Mouse (Mus musculus) neural tube, embryonic 11.5 days (tissue): ENCODE measurements around the gene Lrrc61. TPM values are rescaled to one million over a fixed set of nuclear protein-coding genes. Genes with fewer than 3 reads are reported as not detected.

ENCODE experiments used
- ATAC-seq: fragments of 200-750 bp; cut with Nextera tagmentation; 2 replicates; pipeline ENCODE4 v1.8.0; 2017; ENCODE audit warnings: moderate number of reproducible peaks, mild to moderate bottlenecking, moderate TSS enrichment, moderate library complexity; ENCODE audit not compliant: insufficient read depth, low FRiP score, low TSS enrichment
- DNase-seq: peaks from one replicate; pipeline ENCODE4 v3.0.0-alpha.2; 2015; ENCODE audit warnings: low spot score
- H3K27ac ChIP-seq: fragments of 300-500 bp; sonication (generic); 2 replicates; pipeline ENCODE4 v1.5.1; 2014; ENCODE audit warnings: low read depth, mild to moderate bottlenecking, low read length
- H3K27me3 ChIP-seq: fragments of 300-500 bp; sonication (generic); 2 replicates; pipeline ENCODE4 v1.6.1; 2014; ENCODE audit warnings: mild to moderate bottlenecking, low read length, mixed read lengths; ENCODE audit not compliant: control insufficient read depth, insufficient read depth
- H3K36me3 ChIP-seq: fragments of 300-500 bp; sonication (generic); 2 replicates; pipeline ENCODE4 v1.6.1; 2014; ENCODE audit warnings: mild to moderate bottlenecking, low read length, moderate library complexity, mixed read lengths; ENCODE audit not compliant: control insufficient read depth, insufficient read depth
- H3K4me1 ChIP-seq: fragments of 300-500 bp; sonication (generic); 2 replicates; pipeline ENCODE4 v1.6.1; 2014; ENCODE audit warnings: low read length, mixed read lengths; ENCODE audit not compliant: control insufficient read depth, insufficient read depth
- H3K4me2 ChIP-seq: fragments of 300-500 bp; sonication (generic); 2 replicates; pipeline ENCODE4 v1.6.1; 2014; ENCODE audit warnings: low read depth, mild to moderate bottlenecking, moderate library complexity
- H3K4me3 ChIP-seq: fragments of 300-500 bp; sonication (generic); 2 replicates; pipeline ENCODE4 v1.5.1; 2014; ENCODE audit warnings: low read depth, low read length
- H3K9ac ChIP-seq: fragments of 300-500 bp; sonication (generic); 2 replicates; pipeline ENCODE4 v1.6.1; 2014; ENCODE audit warnings: mild to moderate bottlenecking, low read length
- H3K9me3 ChIP-seq: fragments of 300-500 bp; sonication (generic); 2 replicates; pipeline ENCODE4 v1.6.1; 2016; ENCODE audit warnings: low read length; ENCODE audit not compliant: control insufficient read depth
- WGBS: fragments of 180-500 bp; shearing (Covaris S2); extraction: QIAGEN DNeasy Blood & Tissue Kit; methylation state at CpG from one replicate; pipeline ENCODE4 v1.1.7; 2014; 5-methylcytosine and 5-hydroxymethylcytosine counted together
- polyA plus RNA-seq: library from polyadenylated mRNA; unstranded; fragments of >200 nt; fragmentation: Nextera tagmentation; extraction: Ambion mirVana; gene quantifications from 2 replicates; pipeline ENCODE4 v1.2.1, GENCODE M21; 2014

The Lrrc61 gene
- polyA plus RNA-seq, 1 experiment from 2014 or later = 18.7 TPM

- Histone ChIP-seq H3K9ac (peak overlapping the region; percentile 83), H3K27me3 (no peaks in the 10 kb centered on the region), H3K9me3 (no peaks in the 10 kb centered on the region), H3K4me3 (peak overlapping the region; percentile 38), H3K27ac (peak overlapping the region; percentile 91), H3K36me3 (no peaks in the 10 kb centered on the region), H3K4me2 (peak overlapping the region; percentile 83), H3K4me1 (peaks cover 6% of the 10 kb centered on the region; the same call in 1 of the 2 replicates)
- peak; percentile 76 for ATAC-seq
- no peak for DNase-seq
- 37% methylated on average over 13 of the region's 14 CpGs for WGBS
Measured at GRCm38 (mm10) chr6:48555104-48555890, 701 bp downstream of the Lrrc61 start.

DNA sequence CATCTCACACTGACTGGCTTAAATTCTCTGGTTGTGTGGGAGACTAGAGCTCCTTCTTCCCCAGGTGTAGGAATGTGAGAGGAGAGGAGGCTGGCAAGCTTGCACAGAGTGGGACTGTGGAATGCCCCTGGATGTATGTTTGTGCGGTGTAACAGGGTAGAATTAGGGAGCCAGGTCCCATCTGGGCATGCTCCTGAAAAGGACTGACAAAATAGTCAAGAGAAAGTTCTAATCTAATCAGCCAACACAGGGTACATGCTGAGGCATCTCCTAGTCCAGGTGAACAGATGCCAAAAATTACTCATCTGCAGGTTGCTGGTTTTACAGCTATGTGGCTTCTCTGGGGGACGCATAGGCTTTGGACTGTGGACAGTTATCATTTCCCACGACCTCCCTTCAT is 1.4 kb downstream of the Lrrc61 start:
- WGBS = 93% methylated on average over 3 of the region's 3 CpGs
- H3K4me3 ChIP-seq = no peak overlapping the region
- H3K9ac ChIP-seq = no peak overlapping the region
- H3K4me1 ChIP-seq = peaks cover 6% of the 10 kb centered on the region; the same call in 1 of the 2 replicates
- no peaks in the 10 kb centered on the region for H3K9me3 ChIP-seq
- no peaks in the 10 kb centered on the region for H3K27me3 ChIP-seq
- no peaks in the 10 kb centered on the region for H3K36me3 ChIP-seq
- H3K4me2 ChIP-seq = peak overlapping the region; percentile 83
- no peak for DNase-seq
- H3K27ac ChIP-seq = no peak overlapping the region
- no peak for ATAC-seq

GRCm38 (mm10) chr6:48565693-48566310 is 11.2 kb downstream of the Lrrc61 start:
- no peak for DNase-seq
- H3K4me3 ChIP-seq = no peak overlapping the region
- ATAC-seq = no peak
- no peaks in the 10 kb centered on the region for H3K4me1 ChIP-seq
- no peak overlapping the region for H3K27ac ChIP-seq
- H3K36me3 ChIP-seq = peaks cover 2% of the 10 kb centered on the region; the same call in 1 of the 2 replicates
- no peaks in the 10 kb centered on the region for H3K27me3 ChIP-seq
- whole genome bisulfite sequencing = 93% methylated on average over 4 of the region's 4 CpGs
- H3K9ac ChIP-seq = no peak overlapping the region
- no peak overlapping the region for H3K4me2 ChIP-seq
- H3K9me3 ChIP-seq = no peaks in the 10 kb centered on the region

GRCm38 (mm10) chr6:48566312-48566711 is 11.7 kb downstream of the Lrrc61 start:
- peaks cover 2% of the 10 kb centered on the region; the same call in 1 of the 2 replicates for H3K36me3 ChIP-seq
- no peaks in the 10 kb centered on the region for H3K9me3 ChIP-seq
- no peak overlapping the region for H3K4me3 ChIP-seq
- no peak overlapping the region for H3K27ac ChIP-seq
- WGBS = 63% methylated on average over 5 of the region's 5 CpGs
- ATAC-seq (no peak), DNase-seq (peak; percentile 24)
- no peaks in the 10 kb centered on the region for H3K4me1 ChIP-seq
- H3K9ac ChIP-seq = no peak overlapping the region
- no peaks in the 10 kb centered on the region for H3K27me3 ChIP-seq
- H3K4me2 ChIP-seq = no peak overlapping the region

GRCm38 (mm10) chr6:48568036-48568984 is 13.7 kb downstream of the Lrrc61 start:
- ATAC-seq = no peak

GRCm38 (mm10) chr6:48569065-48569807 is 14.6 kb downstream of the Lrrc61 start:
- Histone ChIP-seq H3K4me2 (no peak overlapping the region), H3K27ac (no peak overlapping the region), H3K36me3 (peaks cover 2% of the 10 kb centered on the region; the same call in 1 of the 2 replicates), H3K9me3 (no peaks in the 10 kb centered on the region), H3K4me3 (no peak overlapping the region), H3K27me3 (no peaks in the 10 kb centered on the region), H3K4me1 (no peaks in the 10 kb centered on the region), H3K9ac (no peak overlapping the region)
- WGBS = 88% methylated on average over 8 of the region's 8 CpGs
- ATAC-seq (no peak), DNase-seq (no peak)

More at GRCm38 (mm10) chr6:48568036-48568984, 13.7 kb downstream of the Lrrc61 start:
- no peak for DNase-seq
- 88% methylated on average over 21 of the region's 21 CpGs for WGBS
- no peak overlapping the region for H3K4me3 ChIP-seq
- H3K4me2 ChIP-seq = no peak overlapping the region
- no peaks in the 10 kb centered on the region for H3K27me3 ChIP-seq
- no peak overlapping the region for H3K27ac ChIP-seq
- H3K9me3 ChIP-seq = no peaks in the 10 kb centered on the region
- no peak overlapping the region for H3K9ac ChIP-seq
- peaks cover 2% of the 10 kb centered on the region; the same call in 1 of the 2 replicates for H3K36me3 ChIP-seq
- no peaks in the 10 kb centered on the region for H3K4me1 ChIP-seq

DNA sequence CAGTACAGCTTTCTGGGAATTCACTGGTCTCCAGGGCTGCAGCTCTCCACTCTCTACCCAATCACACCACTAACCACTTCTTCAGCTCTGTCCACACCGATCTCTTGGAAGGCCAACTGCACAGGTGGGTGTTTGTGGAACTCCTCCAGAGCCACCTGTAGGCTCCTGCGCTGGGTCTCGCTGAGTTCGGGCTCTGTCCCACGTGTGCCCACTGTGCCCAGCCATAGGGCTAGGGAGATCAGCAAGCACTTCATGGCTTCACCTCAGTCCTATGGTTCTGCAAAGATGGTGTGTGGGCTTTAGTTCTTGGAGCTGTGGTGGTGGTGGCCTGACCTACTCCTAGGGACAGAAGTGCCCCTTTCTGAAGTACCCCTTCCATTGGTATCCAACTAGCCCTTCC is 17.4 kb downstream of the Lrrc61 start:
- 92% methylated on average over 5 of the region's 5 CpGs for WGBS
- no peak overlapping the region for H3K9ac ChIP-seq
- no peak overlapping the region for H3K4me2 ChIP-seq
- no peaks in the 10 kb centered on the region for H3K4me1 ChIP-seq
- H3K27me3 ChIP-seq = no peaks in the 10 kb centered on the region
- H3K36me3 ChIP-seq = no peaks in the 10 kb centered on the region; the same call in 1 of the 2 replicates
- no peak overlapping the region for H3K27ac ChIP-seq
- H3K9me3 ChIP-seq = no peaks in the 10 kb centered on the region
- no peak overlapping the region for H3K4me3 ChIP-seq
- DNase-seq (no peak), ATAC-seq (no peak)

DNA sequence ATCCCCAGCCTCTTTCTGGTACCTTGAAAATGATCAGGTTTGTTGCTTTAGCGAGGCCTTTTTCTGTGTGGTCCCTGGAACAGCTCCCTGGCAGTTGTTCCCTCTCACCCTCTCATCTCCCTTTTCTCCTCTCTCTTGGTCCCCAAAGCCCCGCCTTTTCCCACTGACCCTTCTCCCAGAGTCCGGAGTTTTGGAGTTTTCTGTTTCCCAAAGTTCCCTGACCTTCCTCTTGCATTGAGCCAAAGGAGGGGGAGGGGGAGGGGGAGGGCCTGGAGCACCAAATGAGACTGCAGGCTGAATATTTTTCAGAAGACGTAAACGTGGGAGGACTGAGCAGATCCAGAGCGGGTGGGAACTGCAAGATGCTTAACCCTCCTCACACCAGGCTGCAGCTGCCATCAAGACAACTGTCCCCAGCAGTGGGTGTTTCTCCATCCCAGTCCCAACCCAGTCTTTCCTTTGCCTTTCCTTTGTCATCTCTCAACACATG is 18.0 kb downstream of the Lrrc61 start, which contains the start of gene Rarres2:
Gene Rarres2 (minus strand): TSS at position 218 of the 490 bp plus-strand sequence.
- H3K27ac ChIP-seq = no peak within 1 kb of the TSS
- peak; percentile 17 for DNase-seq
- ATAC-seq = no peak
- H3K9ac ChIP-seq = no peak within 1 kb of the TSS
- H3K4me2 ChIP-seq = no peak within 1 kb of the TSS
- no peaks in the 10 kb centered on the region; the same call in 1 of the 2 replicates for H3K36me3 ChIP-seq
- no peaks in the 10 kb centered on the region for H3K9me3 ChIP-seq
- no peaks in the 10 kb centered on the region for H3K4me1 ChIP-seq
- H3K27me3 ChIP-seq = no peaks in the 10 kb centered on the region
- no peak within 1 kb of the TSS for H3K4me3 ChIP-seq
- WGBS = 31% methylated on average over 6 of the region's 6 CpGs
